Mouse (Mus musculus) lung, postnatal 14 days (tissue): Measurements from ENCODE around the gene Alkbh6.

Experiments used
- DNase-seq: peaks from one replicate; pipeline ENCODE4 v3.0.0; 2021

Alkbh6 gene

DNA sequence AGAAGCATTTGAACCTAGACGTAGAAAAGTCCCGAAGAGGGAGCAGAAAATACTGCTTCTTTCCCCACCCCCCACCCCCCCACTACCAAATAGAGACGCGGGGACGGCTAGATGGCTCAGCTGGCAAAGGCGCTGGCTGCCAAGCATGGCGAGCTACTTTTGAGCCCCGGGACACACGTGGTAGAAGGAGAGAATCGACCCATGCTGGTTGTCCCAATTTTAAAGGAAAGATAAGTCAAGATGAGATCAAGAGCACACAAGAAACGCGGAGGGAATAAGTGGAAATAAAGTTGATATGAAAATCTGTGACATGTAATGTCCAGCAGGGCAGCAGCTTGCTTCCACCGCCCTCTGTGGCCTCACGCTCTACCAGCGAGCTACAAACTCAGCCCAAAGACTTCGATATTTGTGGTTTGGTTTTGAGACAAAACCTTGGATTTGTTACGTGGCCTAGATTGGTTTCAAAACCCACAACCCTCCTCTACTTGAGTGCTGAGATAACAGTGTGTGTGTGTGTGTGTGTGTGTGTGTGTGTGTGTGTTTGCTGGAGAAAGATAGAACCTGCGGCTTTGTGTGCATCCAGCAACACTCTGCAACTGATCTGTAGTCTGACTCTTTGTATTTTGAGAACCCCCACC, 24.2 kb downstream of the Alkbh6 start:
- DNase-seq, result no peak

DNA sequence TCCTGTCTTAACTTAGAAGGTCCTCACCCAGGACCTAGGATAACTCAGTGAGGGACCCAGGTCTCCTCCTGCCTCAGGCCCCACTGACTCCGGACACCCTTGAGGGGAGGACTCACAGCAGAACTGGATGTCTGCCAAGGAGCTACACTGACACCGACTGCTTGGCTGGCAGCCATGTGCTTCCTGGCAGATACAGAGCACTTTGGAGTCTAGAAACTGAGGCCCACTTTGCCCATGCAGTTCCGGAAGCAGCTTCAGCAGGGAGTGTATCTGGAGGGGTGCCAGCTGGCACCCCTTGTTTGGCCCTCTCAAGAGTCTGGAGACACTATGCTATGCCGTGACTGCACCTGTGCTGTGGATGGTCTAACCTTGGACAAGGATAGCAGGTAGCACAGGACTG, 24.9 kb downstream of the Alkbh6 start:
- DNase-seq, result peak; percentile 74

DNA sequence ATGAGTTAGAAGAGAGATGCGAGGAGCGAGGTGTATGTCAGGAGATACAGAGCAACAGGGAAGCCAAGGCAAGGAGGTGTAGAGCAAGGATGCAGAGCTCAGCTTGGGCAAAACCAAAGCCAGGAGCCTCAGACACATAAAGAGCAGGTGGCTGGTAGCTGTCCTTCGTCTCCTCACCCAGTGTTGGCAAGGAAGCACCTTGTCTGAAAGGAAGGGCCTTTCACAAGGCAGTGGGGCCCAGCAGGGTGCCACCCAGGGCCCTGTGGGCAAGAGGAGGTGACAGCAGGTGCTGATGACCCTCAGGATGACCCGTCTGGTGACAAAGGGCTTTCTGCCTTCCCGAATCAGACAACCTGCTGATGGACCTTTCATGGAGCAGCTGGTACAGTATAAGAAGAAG, 26.0 kb downstream of the Alkbh6 start:
- no peak for DNase-seq

DNA sequence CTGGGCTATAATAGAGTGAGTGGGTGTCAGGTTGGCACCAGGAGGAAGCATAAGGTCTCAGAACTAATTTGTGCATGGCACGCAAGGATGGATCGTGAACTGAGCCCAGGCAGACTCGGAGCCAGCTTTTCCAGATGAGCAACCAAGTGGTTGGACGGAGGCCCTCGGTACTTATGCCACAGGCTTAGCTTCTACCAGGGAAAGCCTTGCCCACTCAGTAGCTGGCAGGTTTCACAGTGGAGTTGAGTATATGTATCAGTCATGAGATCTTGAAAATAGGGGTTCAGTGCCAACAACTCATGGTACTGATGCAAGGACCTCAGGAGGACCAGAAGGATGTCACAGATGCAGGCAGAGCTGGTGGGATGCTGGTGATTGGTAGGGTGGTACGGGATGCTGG, 27.2 kb downstream of the Alkbh6 start:
- no peak for DNase-seq

DNA sequence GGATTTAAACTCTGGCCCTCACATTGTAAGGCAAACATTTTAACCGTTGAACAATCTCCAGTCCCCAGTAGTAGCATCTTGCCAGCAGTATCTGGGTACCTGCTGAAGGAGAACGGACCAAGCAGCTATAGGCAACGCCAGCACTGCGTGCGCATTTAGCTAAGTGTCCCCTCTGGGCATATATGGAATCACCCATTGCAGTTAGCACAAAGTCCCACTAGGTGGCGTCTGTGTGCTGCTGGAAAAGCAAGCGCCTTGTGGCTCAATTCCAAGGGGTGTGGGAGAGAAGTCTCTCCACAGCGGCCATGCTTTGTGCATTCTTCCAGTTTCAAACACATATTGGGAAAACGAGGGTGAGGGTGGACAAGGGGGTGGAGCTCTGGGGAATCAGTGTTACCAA, 27.9 kb downstream of the Alkbh6 start:
- peak; percentile 90 for DNase-seq

DNA sequence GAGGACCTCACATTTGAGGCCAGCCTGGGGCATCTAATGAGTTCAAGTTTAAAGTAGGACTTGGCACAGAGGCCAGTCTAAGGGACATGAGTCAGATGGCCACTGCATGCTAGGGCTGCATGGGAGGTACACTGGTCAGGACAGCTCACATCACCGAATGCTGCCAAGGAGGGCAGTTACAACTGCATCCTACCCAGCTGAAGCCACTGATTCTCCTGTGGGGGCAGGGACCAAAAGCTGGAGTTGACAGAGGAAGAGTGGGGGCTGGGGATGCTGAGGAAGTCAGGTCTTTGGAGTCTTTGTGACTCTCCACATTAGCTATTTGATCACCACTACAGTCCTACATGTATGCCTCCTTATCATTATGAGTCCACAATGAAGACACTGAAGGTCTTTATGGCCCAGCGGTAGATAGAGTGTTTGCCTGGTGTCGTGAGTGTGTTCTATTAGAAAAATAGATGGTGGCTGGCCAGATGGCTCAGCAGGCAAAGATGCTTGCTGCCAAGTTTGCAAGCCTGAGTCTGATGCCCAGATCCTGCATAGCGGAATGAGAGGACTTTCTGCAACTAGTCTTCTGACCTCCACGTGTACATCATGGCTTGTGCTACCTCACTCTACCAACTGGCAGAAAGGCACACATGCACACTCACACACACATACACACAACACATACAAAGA, 31.1 kb downstream of the Alkbh6 start:
- no peak for DNase-seq

DNA sequence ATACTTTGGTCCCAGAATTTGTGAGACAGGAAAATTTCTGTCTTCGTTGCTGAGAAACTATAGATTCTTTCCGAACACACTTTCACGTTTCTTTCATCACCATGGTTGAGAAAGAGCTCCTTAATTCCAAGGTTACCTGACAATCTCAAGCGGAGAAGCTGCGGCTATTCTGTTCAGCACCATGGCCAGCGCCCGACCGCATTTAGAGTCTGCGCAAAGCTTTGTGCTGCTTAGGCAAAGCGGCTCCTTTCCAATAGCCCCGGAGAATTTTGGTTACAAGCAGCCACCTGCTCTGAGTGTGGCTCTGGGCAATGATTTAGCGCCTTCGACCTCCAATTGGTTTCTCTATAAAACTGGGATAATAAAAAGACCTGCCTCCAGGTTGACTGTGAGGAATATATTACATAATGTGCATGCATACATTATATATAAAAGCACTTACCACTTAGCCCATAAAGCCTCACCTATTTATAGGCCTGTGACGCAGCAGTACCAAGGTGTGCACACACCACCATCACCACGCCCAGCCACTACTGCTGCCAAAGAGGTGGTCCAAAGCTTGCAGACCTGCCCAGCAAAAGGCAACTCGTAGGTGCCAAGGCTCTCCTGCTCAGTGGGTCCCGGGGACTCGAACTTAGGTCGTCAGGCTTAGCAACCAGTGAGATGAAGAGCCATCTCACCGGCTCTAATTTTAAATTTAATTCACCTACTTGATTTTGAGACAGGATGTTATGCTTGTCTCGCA, 38.3 kb downstream of the Alkbh6 start:
- peak; percentile 82 for DNase-seq

DNA sequence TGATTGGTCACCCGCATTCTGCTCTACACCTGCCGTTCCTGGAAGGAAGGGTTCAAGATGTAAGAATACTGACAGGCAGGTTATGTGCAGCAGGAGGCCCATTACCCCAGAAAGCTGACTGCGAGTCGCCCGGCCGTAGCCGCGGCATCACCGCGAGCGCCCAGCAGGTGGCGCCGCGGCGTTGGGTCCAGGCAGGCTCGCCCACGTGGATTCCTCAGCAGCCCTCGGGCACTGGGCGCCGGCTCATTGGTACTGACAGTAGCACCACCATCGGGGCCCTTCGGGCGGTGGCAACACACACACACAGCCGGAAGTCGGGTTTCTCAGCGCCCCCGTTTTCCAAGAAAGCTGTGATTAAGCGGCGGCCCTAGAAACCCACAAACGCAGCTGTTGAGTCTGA, 39.3 kb downstream of the Alkbh6 start:
- peak; percentile 59 for DNase-seq

DNA sequence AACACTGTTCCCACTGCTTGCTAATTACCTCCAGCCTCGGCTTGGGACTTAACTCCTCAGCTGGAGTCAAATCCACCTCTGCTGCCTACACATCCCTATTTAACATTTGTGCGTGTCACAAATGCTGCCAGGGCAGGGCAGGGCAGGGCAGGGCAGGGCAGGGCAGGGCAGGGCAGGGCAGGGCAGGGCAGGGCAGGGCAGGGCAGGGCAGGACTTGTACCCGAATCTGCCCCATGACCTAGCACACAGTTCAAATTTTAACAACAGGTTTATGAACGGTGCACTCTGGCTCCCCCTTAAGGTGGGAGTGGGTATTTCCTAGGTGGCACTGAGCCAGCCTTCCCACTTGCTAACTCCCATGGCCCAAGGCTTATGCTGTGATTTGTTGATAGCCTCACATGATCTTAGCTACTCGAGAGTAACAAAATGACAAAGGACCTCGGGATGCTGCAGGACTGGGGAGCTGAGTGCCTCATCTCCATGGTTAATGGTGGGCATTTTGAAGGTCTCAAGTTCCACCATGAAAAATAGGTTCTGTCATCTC, 44.8 kb downstream of the Alkbh6 start:
- peak; percentile 80 for DNase-seq

DNA sequence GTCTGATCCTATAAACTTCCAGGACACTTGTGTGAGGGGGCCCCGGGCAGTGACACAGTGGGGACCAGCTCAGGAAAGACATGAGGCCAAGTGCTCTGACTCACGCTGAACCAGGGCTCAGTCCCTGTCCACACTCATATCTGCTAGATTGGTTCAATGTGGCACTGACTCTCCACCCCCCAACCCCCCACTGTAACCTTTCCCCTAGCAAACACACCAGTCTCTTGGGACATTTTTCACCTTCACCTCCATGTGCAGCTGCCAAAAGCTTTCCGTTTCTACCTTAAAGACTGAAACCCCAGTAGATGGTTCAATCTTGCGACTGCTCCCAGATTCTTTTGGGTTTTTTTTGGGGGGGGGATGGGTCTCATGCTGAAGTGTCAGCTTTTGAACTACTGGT, 45.5 kb downstream of the Alkbh6 start:
- DNase-seq, result no peak

DNA sequence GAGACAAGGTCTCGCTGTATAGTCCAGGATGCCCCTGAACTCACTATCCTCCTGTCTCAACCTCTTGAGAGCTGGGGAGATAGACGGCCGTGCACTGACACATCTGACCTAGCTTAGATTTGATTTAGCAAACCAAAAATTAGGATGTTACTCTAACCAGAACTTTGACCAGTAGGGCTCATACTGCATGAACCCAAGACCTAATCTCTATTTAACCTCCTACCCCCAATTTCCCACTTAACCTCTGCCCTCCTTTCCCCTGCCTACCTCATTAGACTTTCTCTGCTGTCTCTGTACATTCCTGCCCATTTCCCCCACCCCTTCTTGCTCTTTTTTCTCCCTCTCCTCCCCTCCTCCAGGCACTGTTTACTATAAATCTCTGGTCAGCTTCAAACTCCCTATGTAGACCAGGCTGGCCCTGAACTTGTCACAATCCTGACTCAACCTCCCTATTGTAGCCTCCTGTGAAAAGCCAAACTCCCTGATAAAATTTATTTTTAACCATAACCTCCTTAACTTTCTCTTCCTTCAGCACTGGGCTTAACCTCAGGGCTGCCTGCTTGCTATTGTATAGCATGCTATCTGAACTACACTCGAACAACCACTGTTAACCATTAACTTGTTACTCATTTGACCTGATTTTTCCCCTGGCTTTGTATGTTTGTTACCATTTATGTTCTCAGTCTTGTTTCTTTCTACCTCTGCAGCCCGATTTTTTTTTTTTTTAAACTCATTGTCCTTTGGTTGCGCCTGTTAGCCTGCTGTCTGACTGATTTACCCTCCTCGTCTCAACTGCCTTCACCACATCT, 50.1 kb downstream of the Alkbh6 start:
- DNase-seq, result no peak

DNA sequence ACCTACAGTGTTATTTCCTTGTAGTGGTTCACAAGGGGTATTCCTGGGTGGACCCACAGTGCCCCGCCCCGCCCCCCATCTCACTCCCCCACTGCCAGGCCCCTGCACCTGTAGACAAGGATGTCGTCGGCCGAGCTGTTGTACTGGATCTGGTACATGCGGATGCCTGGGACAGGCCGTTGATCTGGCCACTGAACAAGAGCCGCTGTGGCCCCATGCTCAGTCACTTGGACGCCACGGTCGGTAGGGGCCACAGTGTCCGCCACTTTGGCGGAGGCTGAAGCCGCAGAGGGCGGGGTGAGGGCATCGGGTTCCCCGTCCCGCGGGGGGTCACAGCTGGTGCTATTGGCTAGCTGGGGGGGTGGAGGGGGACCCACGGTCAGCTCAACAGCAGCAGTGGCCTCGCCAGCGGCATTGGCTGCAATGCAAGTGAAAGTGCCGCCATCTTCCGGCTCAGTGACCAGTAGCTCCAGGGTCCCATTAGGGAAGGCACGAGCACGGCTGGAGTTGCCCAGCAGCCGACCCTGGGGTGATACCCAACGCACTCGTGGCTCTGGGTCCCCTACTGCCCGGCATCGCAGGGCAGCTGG, 50.9 kb downstream of the Alkbh6 start:
- DNase-seq, result no peak

DNA sequence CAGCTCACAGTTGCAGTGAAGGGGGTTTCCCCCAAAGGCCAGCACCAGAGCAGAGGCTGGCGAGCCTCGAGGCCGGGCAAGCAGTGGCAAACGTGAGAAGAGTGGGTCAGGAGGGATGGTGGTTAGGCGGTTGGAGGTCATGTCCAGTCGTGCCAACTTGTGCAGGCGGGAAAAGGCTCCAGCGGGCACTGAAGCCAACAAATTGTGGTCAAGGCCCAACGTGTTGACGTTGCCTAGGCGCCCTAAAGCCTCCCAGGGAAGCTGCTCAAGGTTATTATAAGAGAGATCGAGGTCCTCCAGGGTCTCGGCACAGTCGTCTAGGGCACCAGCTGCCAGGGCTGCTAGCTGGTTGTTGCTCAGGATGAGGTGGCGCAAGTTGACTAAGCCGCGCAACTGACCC, 51.5 kb downstream of the Alkbh6 start:
- no peak for DNase-seq

DNA sequence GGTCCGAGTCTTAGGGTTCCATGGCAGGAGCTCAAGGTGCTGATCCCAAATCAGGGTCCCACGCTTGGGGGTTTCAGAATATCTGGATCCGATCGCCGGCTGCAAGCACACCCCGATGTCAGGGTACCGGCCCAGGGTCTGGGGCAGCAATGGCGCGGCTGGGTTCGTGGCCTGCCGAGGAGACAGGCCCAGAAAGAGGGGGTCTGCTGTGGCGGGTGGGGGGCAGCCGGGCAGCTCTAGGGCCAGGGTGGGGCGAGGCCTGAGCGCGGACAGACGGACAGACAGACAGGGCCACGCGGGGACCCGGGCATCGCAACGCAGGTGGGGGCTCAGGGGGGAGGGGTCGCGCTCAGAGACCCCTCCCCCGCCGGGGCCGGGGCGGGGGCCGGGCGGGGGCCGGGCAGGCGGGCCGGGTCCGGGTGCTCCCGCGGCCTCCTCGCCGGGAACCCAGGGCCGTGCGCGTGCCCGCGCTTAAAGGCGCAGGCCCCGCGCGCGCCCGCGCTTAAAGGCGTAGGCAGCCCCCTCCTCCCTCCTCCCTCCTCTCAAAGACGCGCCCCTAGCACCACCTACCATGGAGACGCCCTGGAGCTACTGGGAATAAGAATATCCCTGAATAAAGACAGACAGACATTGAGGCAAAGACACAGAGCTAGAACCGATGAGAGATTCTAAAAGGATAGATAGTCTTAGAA, 54.3 kb downstream of the Alkbh6 start, which contains the start of gene Lrfn3:
Gene Lrfn3 (minus strand): TSS at position 121 of the 692 bp plus-strand sequence.
- peak; percentile 41 for DNase-seq

DNA sequence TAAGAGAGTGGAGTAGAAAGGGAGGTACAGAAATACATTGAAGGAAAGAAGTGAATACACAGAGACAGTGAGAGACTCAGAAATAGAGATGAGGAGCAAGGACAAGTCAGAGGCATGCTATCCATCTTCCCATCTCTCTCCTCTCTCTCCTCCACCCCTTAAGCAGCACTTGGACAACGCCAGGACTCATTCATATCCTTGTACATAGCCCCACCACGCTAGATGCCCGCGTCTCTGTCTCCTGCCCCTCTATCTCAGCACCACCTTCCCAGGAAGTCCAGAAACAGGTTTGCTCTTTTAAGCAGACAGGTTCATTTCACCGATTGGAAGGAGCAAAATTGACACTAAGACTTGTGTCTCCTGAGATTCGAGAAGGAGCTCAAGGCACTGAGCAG, 54.8 kb downstream of the Alkbh6 start:
- DNase-seq, result no peak
